Mouse (Mus musculus) olfactory bulb, adult 2 months (tissue): Measurements from ENCODE around the gene Cbarp.

Source experiments
- CTCF ChIP-seq: fragments of 200-500 bp; IDR thresholded peaks from 2 replicates; pipeline ENCODE4 v1.5.1; 2012; ENCODE audit warnings: low read depth, mild to moderate bottlenecking, low read length, moderate library complexity; ENCODE audit not compliant: insufficient read depth
- POLR2A ChIP-seq: fragments of 200-500 bp; IDR thresholded peaks from 2 replicates; pipeline ENCODE4 v1.6.1; 2012; ENCODE audit warnings: mild to moderate bottlenecking, low read depth, low read length, moderate library complexity; ENCODE audit not compliant: insufficient read depth

DNA sequence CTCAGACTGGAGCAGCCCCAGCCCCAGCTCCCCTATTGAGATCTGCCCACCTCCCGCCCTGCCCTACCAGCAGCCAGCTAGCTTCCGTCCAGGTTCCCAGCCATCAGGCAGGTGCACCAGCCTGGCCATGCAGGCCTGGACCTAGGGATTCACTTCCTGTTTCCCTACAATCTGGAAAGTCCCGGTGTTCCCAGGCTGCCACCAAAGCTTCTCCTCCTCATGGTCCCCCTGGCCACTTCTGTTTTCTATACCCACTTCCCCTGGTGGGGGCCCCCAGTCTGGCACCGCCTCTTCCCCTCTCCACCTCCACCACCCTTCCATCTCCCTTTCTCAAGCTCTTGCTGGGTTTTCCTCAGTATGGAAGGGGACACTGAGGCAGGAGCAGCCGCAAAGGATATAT lies 35.2 kb downstream of the Cbarp start, which contains the start of gene Sbno2:
- TF ChIP-seq CTCF: no peak
- no peak for TF ChIP-seq POLR2A
